ENCODE assay signal across 11 mouse cellular contexts in genomic region chr11:85520996-85521395, GRCm38 (mm10).
DNase-seq lines count a peak whose midpoint lies in the region; ATAC-seq and TF ChIP-seq lines count a peak whose summit lies in the region.
"Had no signal": no experiment of that assay in that cellular context is flagged by ENCODE, and none has a peak within 500 bp of the region (broad histone marks: within the 10 kb centered on the region; RNA-seq: fewer than 3 reads in every experiment).

No protein-coding gene starts in this region.

- no peaks in the 10 kb centered on the region for H3K9me3 ChIP-seq in heart, embryonic 11.5 days (replicated peaks; ENCODE audit: control insufficient read depth, low read length)
- H3K9me3 ChIP-seq: limb, embryonic 13.5 days had no signal

- peak; percentile 63 for TF ChIP-seq EP300 in heart, adult 2 months (IDR thresholded peaks at IDR 0.05; ENCODE audit: insufficient read depth, low read depth, low read length)

- H3K27me3 ChIP-seq in heart, adult 2 months (ENCODE audit: control insufficient read depth, insufficient read depth, low read length), result no peaks in the 10 kb centered on the region
- 0 out of 2 replicates have a peak, but pooled peaks cover 3% of the 10 kb centered on the region for H3K27me3 ChIP-seq in heart, embryonic 11.5 days (ENCODE audit: control insufficient read depth, insufficient read depth, low read length)

- H3K36me3 ChIP-seq in heart, adult 2 months (ENCODE audit: control insufficient read depth, insufficient read depth, low read length), result peaks cover 2% of the 10 kb centered on the region
- no peaks in the 10 kb centered on the region for H3K36me3 ChIP-seq in heart, embryonic 11.5 days (ENCODE audit: control insufficient read depth, insufficient read depth, low read length)
- H3K36me3 ChIP-seq: limb, embryonic 13.5 days had no signal

- DNase-seq in heart, adult 2 months, result peak in 1 of 2 experiments; percentile 39
- DNase-seq in spleen, postnatal 36 days (ENCODE audit: low spot score in 2 of 2), result peak; percentile 17 to 26
- no peak for DNase-seq in spleen, adult 18-20 months
- peak; percentile 33 to 67 for DNase-seq in kidney, adult 8-10 months
- peak; percentile 66 for DNase-seq in skeletal muscle tissue, adult 2 months (ENCODE audit: low read depth, low spot score)
- DNase-seq in layer of hippocampus, adult 2 months (ENCODE audit: low spot score in 2 of 2), result no peak
- DNase-seq: layer of hippocampus, postnatal 36 days had no signal

- H3K79me2 ChIP-seq in heart, adult 2 months (replicated peaks; ENCODE audit: control insufficient read depth, insufficient read depth, low read length), result no peaks in the 10 kb centered on the region

- H3K9ac ChIP-seq in heart, adult 2 months (ENCODE audit: low read depth, low read length), result no peak overlapping the region
- no peak overlapping the region for H3K9ac ChIP-seq in heart, embryonic 11.5 days (ENCODE audit: low read depth, low read length)
- H3K9ac ChIP-seq: limb, embryonic 13.5 days had no signal

- peak overlapping the region; percentile 26; the same call in 1 of the 2 replicates for H3K27ac ChIP-seq in heart, adult 2 months
- H3K27ac ChIP-seq in heart, embryonic 11.5 days (ENCODE audit: low read depth, low read length), result no peak overlapping the region
- H3K27ac ChIP-seq in layer of hippocampus, adult 2 months, result no peak overlapping the region
- H3K27ac ChIP-seq: limb, embryonic 13.5 days had no signal

- ATAC-seq in heart, embryonic 11.5 days (replicated peaks; ENCODE audit: insufficient number of reproducible peaks, low FRiP score, low TSS enrichment), result no peak
- no peak for ATAC-seq in megakaryocyte progenitor cell, adult 5-6 weeks (replicated peaks; ENCODE audit: poor library complexity)
- ATAC-seq: midbrain, embryonic 16.5 days had no signal

- peaks cover 22% of the 10 kb centered on the region for H3K4me1 ChIP-seq in heart, adult 2 months (ENCODE audit: control insufficient read depth, insufficient read depth, low read length)
- peaks cover 19% of the 10 kb centered on the region for H3K4me1 ChIP-seq in heart, embryonic 11.5 days (ENCODE audit: control insufficient read depth, insufficient read depth, low read length)

- no peak for TF ChIP-seq POLR2A in heart, adult 2 months (IDR thresholded peaks at IDR 0.05; ENCODE audit: insufficient read depth, low read depth, low read length)

- no peak overlapping the region for H3K4me2 ChIP-seq in heart, embryonic 11.5 days
- H3K4me2 ChIP-seq: limb, embryonic 13.5 days had no signal

- H3K4me3 ChIP-seq in heart, adult 2 months, result no peak overlapping the region
- no peak overlapping the region for H3K4me3 ChIP-seq in heart, embryonic 11.5 days (ENCODE audit: low read depth, low read length)
- H3K4me3 ChIP-seq in layer of hippocampus, adult 2 months, result no peak overlapping the region
- H3K4me3 ChIP-seq: limb, embryonic 13.5 days had no signal

- no peak for TF ChIP-seq CTCF in heart, adult 2 months (IDR thresholded peaks at IDR 0.05)
- TF ChIP-seq CTCF in layer of hippocampus, adult 2 months (conservative IDR thresholded peaks at IDR 0.05), result no peak

- intact Hi-C loops in heart, adult 2 months (cut with DNase I), result loop anchor here (1.0 to 2.0 kb wide), 3 partner anchors 31 to 94 kb away; no protein-coding TSS in a partner anchor

- WGBS in heart, adult 2 months, result 34% methylated on average over 4 of the region's 4 CpGs
- 63% methylated on average over 4 of the region's 4 CpGs for WGBS in heart, embryonic 11.5 days (ENCODE audit: insufficient replicate concordance)

Comparison
In these comparisons a context has a peak if more than half of its experiments do, and no peak if none do; other contexts are left out.
1. DNase-seq: peak in spleen, postnatal 36 days (2 of 2), kidney, adult 8-10 months (2 of 2) and skeletal muscle tissue, adult 2 months (single experiment); none in spleen, adult 18-20 months (0 of 2) and layer of hippocampus, adult 2 months (0 of 2).